Mouse (Mus musculus): ENCODE results near the gene Dennd1b. TPM values are rescaled to one million over a fixed set of nuclear protein-coding genes. Genes with fewer than 3 reads are reported as not detected.

The Dennd1b gene
- polyA plus RNA-seq, 1 experiment from 2014 or later = 10.9 TPM

Other genes starting within 250 kb of the Dennd1b start
- gene Lhx9, start 114.9 kb upstream of the Dennd1b start, polyA plus RNA-seq (2016; fragmentation: Nextera tagmentation; extraction: Ambion mirVana) = 22.7 and 25.8 TPM in 2 replicates
- 41.5 and 46.2 TPM in 2 replicates for gene 2310009B15Rik, start 106.6 kb upstream of the Dennd1b start, polyA plus RNA-seq (2016; fragmentation: Nextera tagmentation; extraction: Ambion mirVana)

All from hindbrain, embryonic 12.5 days (tissue).